Mouse (Mus musculus): ENCODE measurements around the gene Kcnq2. TPM values are rescaled to one million over a fixed set of nuclear protein-coding genes. Genes with fewer than 3 reads are reported as not detected.

The Kcnq2 gene
- 0.14 and 0.29 TPM in 2 replicates for polyA plus RNA-seq (2015; fragmentation: Nextera tagmentation; extraction: Ambion mirVana)

GRCm38 (mm10) chr2:181134591-181135445, at the start of gene Kcnq2:
Gene Kcnq2, minus strand, starts transcription at chr2:181135300.
- H3K4me2 ChIP-seq: peak within 1 kb of the TSS; percentile 76
- peaks cover 10% of the 10 kb centered on the region for H3K4me1 ChIP-seq
- no peaks in the 10 kb centered on the region for H3K9me3 ChIP-seq
- no peak within 1 kb of the TSS for H3K27ac ChIP-seq
- H3K4me3 ChIP-seq: peak within 1 kb of the TSS; percentile 40
- no peaks in the 10 kb centered on the region for H3K36me3 ChIP-seq
- peaks cover 58% of the 10 kb centered on the region for H3K27me3 ChIP-seq
- H3K9ac ChIP-seq: no peak within 1 kb of the TSS
- under 1% methylated on average over 98 of the region's 104 CpGs for WGBS
- no peak for ATAC-seq (ENCODE audit: borderline replicate concordance, extremely low read depth, low FRiP score, low TSS enrichment)

GRCm38 (mm10) chr2:181180898-181181297, 45.8 kb upstream of the Kcnq2 start:
- H3K36me3 ChIP-seq: no peaks in the 10 kb centered on the region
- no peaks in the 10 kb centered on the region for H3K27me3 ChIP-seq
- 75% methylated on average over 6 of the region's 6 CpGs for WGBS
- no peak overlapping the region for H3K27ac ChIP-seq
- H3K4me3 ChIP-seq: no peak overlapping the region
- H3K9me3 ChIP-seq: no peaks in the 10 kb centered on the region
- no peaks in the 10 kb centered on the region for H3K4me1 ChIP-seq
- H3K4me2 ChIP-seq: no peak overlapping the region
- no peak overlapping the region for H3K9ac ChIP-seq
- ATAC-seq (ENCODE audit: borderline replicate concordance, extremely low read depth, low FRiP score, low TSS enrichment): no peak

- H3K9me3 ChIP-seq: no peaks in the 10 kb centered on the region
- no peak for ATAC-seq (ENCODE audit: borderline replicate concordance, extremely low read depth, low FRiP score, low TSS enrichment)
- no peak overlapping the region for H3K4me2 ChIP-seq
- H3K4me1 ChIP-seq: no peaks in the 10 kb centered on the region
- H3K27me3 ChIP-seq: no peaks in the 10 kb centered on the region
- H3K36me3 ChIP-seq: no peaks in the 10 kb centered on the region
- no peak overlapping the region for H3K9ac ChIP-seq
- 66% methylated on average over 5 of the region's 5 CpGs for WGBS
- no peak overlapping the region for H3K27ac ChIP-seq
- H3K4me3 ChIP-seq: no peak overlapping the region
Observed at GRCm38 (mm10) chr2:181178471-181178870, 43.4 kb upstream of the Kcnq2 start.

GRCm38 (mm10) chr2:181178015-181178414, 42.9 kb upstream of the Kcnq2 start:
- H3K4me2 ChIP-seq: no peak overlapping the region
- no peak overlapping the region for H3K27ac ChIP-seq
- 65% methylated on average over 3 of the region's 3 CpGs for WGBS
- no peak for ATAC-seq (ENCODE audit: borderline replicate concordance, extremely low read depth, low FRiP score, low TSS enrichment)
- no peaks in the 10 kb centered on the region for H3K4me1 ChIP-seq
- no peaks in the 10 kb centered on the region for H3K9me3 ChIP-seq
- H3K9ac ChIP-seq: no peak overlapping the region
- no peaks in the 10 kb centered on the region for H3K36me3 ChIP-seq
- no peak overlapping the region for H3K4me3 ChIP-seq
- H3K27me3 ChIP-seq: no peaks in the 10 kb centered on the region

GRCm38 (mm10) chr2:181174646-181175045, 39.5 kb upstream of the Kcnq2 start:
- Histone ChIP-seq H3K4me1 (no peaks in the 10 kb centered on the region), H3K36me3 (no peaks in the 10 kb centered on the region), H3K9ac (no peak overlapping the region), H3K4me2 (no peak overlapping the region), H3K4me3 (no peak overlapping the region), H3K27me3 (no peaks in the 10 kb centered on the region), H3K27ac (no peak overlapping the region), H3K9me3 (no peaks in the 10 kb centered on the region)
- WGBS: 85% methylated on average over 3 of the region's 3 CpGs
- ATAC-seq (ENCODE audit: borderline replicate concordance, extremely low read depth, low FRiP score, low TSS enrichment): no peak

- no peak for ATAC-seq (ENCODE audit: borderline replicate concordance, extremely low read depth, low FRiP score, low TSS enrichment)
- Histone ChIP-seq H3K4me2 (no peak overlapping the region), H3K27ac (no peak overlapping the region), H3K9me3 (no peaks in the 10 kb centered on the region), H3K9ac (no peak overlapping the region), H3K27me3 (no peaks in the 10 kb centered on the region; the same call in 1 of the 2 replicates), H3K4me3 (no peak overlapping the region), H3K36me3 (no peaks in the 10 kb centered on the region), H3K4me1 (no peaks in the 10 kb centered on the region)
- WGBS: 76% methylated on average over 5 of the region's 5 CpGs
Observed at GRCm38 (mm10) chr2:181166469-181166868, 31.4 kb upstream of the Kcnq2 start.

- Histone ChIP-seq H3K4me3 (no peak overlapping the region), H3K27me3 (peaks cover 33% of the 10 kb centered on the region), H3K27ac (no peak overlapping the region), H3K9ac (no peak overlapping the region), H3K4me1 (no peaks in the 10 kb centered on the region), H3K9me3 (no peaks in the 10 kb centered on the region), H3K4me2 (no peak overlapping the region), H3K36me3 (no peaks in the 10 kb centered on the region)
- no peak for ATAC-seq (ENCODE audit: borderline replicate concordance, extremely low read depth, low FRiP score, low TSS enrichment)
- WGBS: 46% methylated on average over 4 of the region's 4 CpGs
Observed at GRCm38 (mm10) chr2:181160821-181161220, 25.7 kb upstream of the Kcnq2 start.

GRCm38 (mm10) chr2:181159771-181160170, 24.7 kb upstream of the Kcnq2 start:
- Histone ChIP-seq H3K27me3 (peaks cover 43% of the 10 kb centered on the region), H3K9me3 (no peaks in the 10 kb centered on the region), H3K9ac (no peak overlapping the region), H3K4me2 (no peak overlapping the region), H3K4me3 (no peak overlapping the region), H3K27ac (no peak overlapping the region), H3K4me1 (no peaks in the 10 kb centered on the region), H3K36me3 (no peaks in the 10 kb centered on the region)
- ATAC-seq (ENCODE audit: borderline replicate concordance, extremely low read depth, low FRiP score, low TSS enrichment): no peak
- WGBS: 2% methylated on average over 2 of the region's 2 CpGs

GRCm38 (mm10) chr2:181159091-181159514, 24.0 kb upstream of the Kcnq2 start:
- H3K4me2 ChIP-seq: no peak overlapping the region
- H3K27me3 ChIP-seq: peaks cover 48% of the 10 kb centered on the region
- H3K4me3 ChIP-seq: no peak overlapping the region
- no peaks in the 10 kb centered on the region for H3K4me1 ChIP-seq
- no peak overlapping the region for H3K9ac ChIP-seq
- H3K9me3 ChIP-seq: no peaks in the 10 kb centered on the region
- no peak for ATAC-seq (ENCODE audit: borderline replicate concordance, extremely low read depth, low FRiP score, low TSS enrichment)
- no peak overlapping the region for H3K27ac ChIP-seq
- no peaks in the 10 kb centered on the region for H3K36me3 ChIP-seq
- WGBS: 49% methylated on average over 7 of the region's 7 CpGs

- no peak overlapping the region for H3K4me3 ChIP-seq
- H3K27me3 ChIP-seq: peaks cover 50% of the 10 kb centered on the region
- ATAC-seq (ENCODE audit: borderline replicate concordance, extremely low read depth, low FRiP score, low TSS enrichment): no peak
- no peaks in the 10 kb centered on the region for H3K9me3 ChIP-seq
- no peak overlapping the region for H3K27ac ChIP-seq
- WGBS: 76% methylated on average over 2 of the region's 2 CpGs
- no peaks in the 10 kb centered on the region for H3K4me1 ChIP-seq
- H3K36me3 ChIP-seq: no peaks in the 10 kb centered on the region
- no peak overlapping the region for H3K4me2 ChIP-seq
- no peak overlapping the region for H3K9ac ChIP-seq
Observed at GRCm38 (mm10) chr2:181158471-181158870, 23.4 kb upstream of the Kcnq2 start.

GRCm38 (mm10) chr2:181157716-181158302, 22.7 kb upstream of the Kcnq2 start:
- H3K9me3 ChIP-seq: no peaks in the 10 kb centered on the region
- H3K27ac ChIP-seq: no peak overlapping the region
- H3K27me3 ChIP-seq: peaks cover 50% of the 10 kb centered on the region

GRCm38 (mm10) chr2:181157180-181157579, 22.1 kb upstream of the Kcnq2 start:
- Histone ChIP-seq H3K9ac (no peak overlapping the region), H3K9me3 (no peaks in the 10 kb centered on the region), H3K4me1 (no peaks in the 10 kb centered on the region), H3K27me3 (peaks cover 50% of the 10 kb centered on the region), H3K4me3 (no peak overlapping the region), H3K27ac (no peak overlapping the region), H3K4me2 (no peak overlapping the region), H3K36me3 (no peaks in the 10 kb centered on the region)
- ATAC-seq (ENCODE audit: borderline replicate concordance, extremely low read depth, low FRiP score, low TSS enrichment): no peak
- WGBS: 75% methylated on average over 4 of the region's 4 CpGs

More at GRCm38 (mm10) chr2:181157716-181158302, 22.7 kb upstream of the Kcnq2 start:
- H3K9ac ChIP-seq: no peak overlapping the region
- H3K36me3 ChIP-seq: no peaks in the 10 kb centered on the region
- H3K4me3 ChIP-seq: no peak overlapping the region
- H3K4me2 ChIP-seq: no peak overlapping the region
- WGBS: 63% methylated on average over 6 of the region's 6 CpGs
- no peak for ATAC-seq (ENCODE audit: borderline replicate concordance, extremely low read depth, low FRiP score, low TSS enrichment)
- H3K4me1 ChIP-seq: no peaks in the 10 kb centered on the region
